Mouse (Mus musculus): ENCODE data around the gene Gm7029. TPM values are rescaled to one million over a fixed set of nuclear protein-coding genes. Genes with fewer than 3 reads are reported as not detected.

Gm7029 gene
- total and polyA plus RNA-seq, 3 experiments, result not detected

DNA sequence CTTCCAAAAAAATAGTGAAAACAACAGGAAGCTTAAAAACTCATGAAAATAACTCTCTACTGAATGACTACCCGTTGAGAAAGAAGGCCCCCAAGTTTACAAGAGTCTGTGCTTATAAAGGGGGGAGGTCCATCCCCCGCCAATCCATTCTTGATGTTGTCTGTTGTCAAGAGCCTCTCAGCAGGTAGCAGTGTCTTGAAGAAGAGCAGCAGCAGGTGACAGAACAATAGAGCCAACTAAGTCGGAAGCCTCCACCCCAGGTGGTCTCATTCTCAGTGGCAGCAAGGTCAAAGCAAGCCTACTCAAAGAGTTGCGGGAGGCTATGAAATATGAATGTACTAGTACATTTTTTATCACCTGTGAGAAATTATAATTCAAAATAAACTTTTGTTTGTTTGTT, 15.8 kb upstream of the Gm7029 start:
- no peaks in the 10 kb centered on the region for H3K36me3 ChIP-seq (replicated peaks in 1 of 2; ENCODE audit: control insufficient read depth in 1 of 2, insufficient read depth in 1 of 2, low read length in 1 of 2)
- H3K4me2 ChIP-seq (ENCODE audit: insufficient read depth, low read depth, poor library complexity, severe bottlenecking), result no peak overlapping the region
- H3K9ac ChIP-seq (ENCODE audit: insufficient read depth, low read depth), result no peak overlapping the region
- dilution Hi-C loops (cut with MboI; ENCODE audit: extremely low pct_ligation_motif_present, extremely low pct_unique_long_range_greater_than_20kb, low sequenced_read_pairs), result no loop called here
- no peak overlapping the region for H3K27ac ChIP-seq (ENCODE audit: insufficient read depth, low read depth)
- TF ChIP-seq EP300 (IDR thresholded peaks at IDR 0.05; ENCODE audit: low read length), result no peak
- TF ChIP-seq ELF1 (IDR thresholded peaks at IDR 0.05; ENCODE audit: low read depth, low read length), result no peak
- no peak for TF ChIP-seq CHD1 (IDR thresholded peaks at IDR 0.05; ENCODE audit: low read depth, low read length)
- TF ChIP-seq TBP (conservative IDR thresholded peaks at IDR 0.05; ENCODE audit: low read depth, low read length), result no peak
- no peak for TF ChIP-seq BHLHE40 (IDR thresholded peaks at IDR 0.05; ENCODE audit: low read depth, low read length)
- TF ChIP-seq MAFK (IDR thresholded peaks at IDR 0.05; ENCODE audit: insufficient replicate concordance, low read length), result no peak
- no peak for TF ChIP-seq GABPA (IDR thresholded peaks at IDR 0.05; ENCODE audit: insufficient replicate concordance, low read depth, low read length)
- no peak for TF ChIP-seq HCFC1 (IDR thresholded peaks at IDR 0.05; ENCODE audit: low read depth, low read length)
- no peak for TF ChIP-seq ZMIZ1 (IDR thresholded peaks at IDR 0.05; ENCODE audit: low read depth, low read length)
- TF ChIP-seq USF2 (conservative IDR thresholded peaks at IDR 0.05; ENCODE audit: low read depth, low read length), result no peak
- no peak for TF ChIP-seq CTCF (conservative IDR thresholded peaks at IDR 0.05 in 1 of 2, IDR thresholded peaks at IDR 0.05 in 1 of 2; ENCODE audit: low read depth in 2 of 2, low read length in 2 of 2)
- TF ChIP-seq KAT2A (IDR thresholded peaks at IDR 0.05; ENCODE audit: insufficient replicate concordance, low read length), result no peak
- TF ChIP-seq POLR2A (IDR thresholded peaks at IDR 0.05; ENCODE audit: low read depth, low read length), result no peak
- TF ChIP-seq ZNF384 (IDR thresholded peaks at IDR 0.05; ENCODE audit: low read depth, low read length), result no peak
- TF ChIP-seq UBTF (IDR thresholded peaks at IDR 0.05; ENCODE audit: low read depth, low read length), result no peak
- no peak for TF ChIP-seq JUND (conservative IDR thresholded peaks at IDR 0.05; ENCODE audit: low read depth, low read length)
- H3K4me1 ChIP-seq (ENCODE audit: control insufficient read depth in 1 of 2, insufficient read depth in 2 of 2), result no peaks in the 10 kb centered on the region
- no peak overlapping the region for H3K4me3 ChIP-seq (replicated peaks in 1 of 3; ENCODE audit: low read depth in 2 of 3, low read length in 2 of 3, poor library complexity in 1 of 3)
- H3K79me2 ChIP-seq (replicated peaks; ENCODE audit: control insufficient read depth, extremely low read depth, insufficient read depth, poor library complexity, severe bottlenecking), result no peaks in the 10 kb centered on the region
- in situ Hi-C loops (cut with MboI; ENCODE audit: low pct_ligation_motif_present, low pct_unique_long_range_greater_than_20kb, low sequenced_read_pairs), result no loop called here
- H3K27me3 ChIP-seq (replicated peaks), result no peaks in the 10 kb centered on the region
- DNase-seq (ENCODE audit: extremely low read depth), result no peak
- peaks cover 5% of the 10 kb centered on the region for H3K9me3 ChIP-seq (replicated peaks; ENCODE audit: low read length)

DNA sequence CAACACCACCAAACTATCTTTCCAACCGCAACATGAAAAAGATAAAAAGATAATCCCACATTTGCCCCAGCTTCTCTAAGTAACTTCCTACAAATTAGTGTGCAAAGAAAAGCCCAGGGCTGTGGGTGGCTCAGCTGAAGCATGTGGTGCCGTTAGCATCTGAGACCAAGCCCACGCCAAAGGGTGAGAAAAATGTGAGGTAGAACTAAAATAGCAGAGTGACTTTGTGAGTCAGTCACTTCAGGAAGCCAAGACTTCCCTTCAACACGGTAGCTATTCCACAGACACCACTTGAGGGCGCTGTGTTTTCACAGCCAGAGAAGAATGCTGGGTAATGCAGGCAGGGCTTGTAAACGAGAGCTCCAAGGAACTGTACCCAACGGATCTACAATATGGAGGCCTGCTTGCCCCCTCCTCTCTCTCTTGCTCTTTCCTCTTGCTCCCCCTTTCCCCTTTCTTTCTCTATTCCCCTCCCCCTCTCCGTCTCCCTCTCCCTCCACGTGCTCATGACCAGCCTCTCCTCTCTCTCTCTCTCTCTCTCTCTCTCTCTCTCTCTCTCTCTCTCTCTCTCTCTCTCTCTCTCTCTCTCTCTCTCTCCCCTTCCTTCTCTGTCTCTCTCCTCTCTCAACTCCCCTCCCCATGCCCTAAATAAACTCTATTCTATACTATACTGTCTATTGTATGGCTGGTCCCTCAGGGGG, 8.2 kb upstream of the Gm7029 start:
- in situ Hi-C loops (cut with MboI; ENCODE audit: low pct_ligation_motif_present, low pct_unique_long_range_greater_than_20kb, low sequenced_read_pairs), result no loop called here
- Histone ChIP-seq H3K9me3 (replicated peaks; ENCODE audit: low read length) (no peaks in the 10 kb centered on the region), H3K36me3 (replicated peaks in 1 of 2; ENCODE audit: control insufficient read depth in 1 of 2, insufficient read depth in 1 of 2, low read length in 1 of 2) (peaks cover 0 to 5% of the 10 kb centered on the region in 2 experiments), H3K4me2 (ENCODE audit: insufficient read depth, low read depth, poor library complexity, severe bottlenecking) (0 out of 2 replicates have a peak overlapping the region, but pooled peaks have one; percentile 18), H3K79me2 (replicated peaks; ENCODE audit: control insufficient read depth, extremely low read depth, insufficient read depth, poor library complexity, severe bottlenecking) (no peaks in the 10 kb centered on the region), H3K4me3 (replicated peaks in 1 of 3; ENCODE audit: low read depth in 2 of 3, low read length in 2 of 3, poor library complexity in 1 of 3) (no peak overlapping the region), H3K4me1 (ENCODE audit: control insufficient read depth in 1 of 2, insufficient read depth in 2 of 2) (peaks cover 0 to 6% of the 10 kb centered on the region in 2 experiments; a peak in 3 of 4 replicates), H3K27me3 (replicated peaks) (no peaks in the 10 kb centered on the region), H3K9ac (ENCODE audit: insufficient read depth, low read depth) (no peak overlapping the region), H3K27ac (ENCODE audit: insufficient read depth, low read depth) (no peak overlapping the region)
- dilution Hi-C loops (cut with MboI; ENCODE audit: extremely low pct_ligation_motif_present, extremely low pct_unique_long_range_greater_than_20kb, low sequenced_read_pairs), result no loop called here
- DNase-seq (ENCODE audit: extremely low read depth), result peak; percentile 85
- TF ChIP-seq IRF4 (IDR thresholded peaks at IDR 0.05; ENCODE audit: low read depth, low read length) (peak; percentile 47; the same call in 1 of the 2 replicates), POLR2A (IDR thresholded peaks at IDR 0.05; ENCODE audit: low read depth, low read length) (0 out of 2 replicates have a peak, but pooled peaks have one; percentile 17), KAT2A (IDR thresholded peaks at IDR 0.05; ENCODE audit: insufficient replicate concordance, low read length) (no peak), USF2 (conservative IDR thresholded peaks at IDR 0.05; ENCODE audit: low read depth, low read length) (no peak), E2F4 (IDR thresholded peaks at IDR 0.05; ENCODE audit: insufficient replicate concordance, low read depth, low read length) (no peak), CHD1 (IDR thresholded peaks at IDR 0.05; ENCODE audit: low read depth, low read length) (no peak), SIN3A (IDR thresholded peaks at IDR 0.05; ENCODE audit: low read length) (no peak), SMC3 (IDR thresholded peaks at IDR 0.05; ENCODE audit: low read depth, low read length) (peak; percentile 40), MEF2A (IDR thresholded peaks at IDR 0.05; ENCODE audit: borderline replicate concordance, low read depth, low read length) (peak; percentile 66; the same call in 1 of the 2 replicates), HCFC1 (IDR thresholded peaks at IDR 0.05; ENCODE audit: low read depth, low read length) (peak; percentile 38; the same call in 1 of the 2 replicates), USF1 (IDR thresholded peaks at IDR 0.05; ENCODE audit: low read depth, low read length) (no peak), RCOR1 (conservative IDR thresholded peaks at IDR 0.05; ENCODE audit: low read depth, low read length) (no peak), ELF1 (IDR thresholded peaks at IDR 0.05; ENCODE audit: low read depth, low read length) (peak; percentile 65), JUND (conservative IDR thresholded peaks at IDR 0.05; ENCODE audit: low read depth, low read length) (0 out of 2 replicates have a peak, but pooled peaks have one; percentile 21), CHD2 (IDR thresholded peaks at IDR 0.05; ENCODE audit: low read length) (peak; percentile 55), EP300 (IDR thresholded peaks at IDR 0.05; ENCODE audit: low read length) (0 out of 2 replicates have a peak, but pooled peaks have one; percentile 35), TCF12 (IDR thresholded peaks at IDR 0.05; ENCODE audit: low read depth, low read length) (no peak), MAFK (IDR thresholded peaks at IDR 0.05; ENCODE audit: insufficient replicate concordance, low read length) (no peak), ZC3H11A (IDR thresholded peaks at IDR 0.05; ENCODE audit: low read depth, low read length) (no peak), ETS1 (conservative IDR thresholded peaks at IDR 0.05; ENCODE audit: low read depth, low read length) (no peak), RAD21 (IDR thresholded peaks at IDR 0.05; ENCODE audit: low read depth, low read length) (peak; percentile 47), UBTF (IDR thresholded peaks at IDR 0.05; ENCODE audit: low read depth, low read length) (no peak), MYC (IDR thresholded peaks at IDR 0.05; ENCODE audit: low read depth, low read length) (peak; percentile 74; the same call in 1 of the 2 replicates), NELFE (IDR thresholded peaks at IDR 0.05; ENCODE audit: low read depth, low read length) (no peak)
